Mouse (Mus musculus) lung, postnatal 0 days (tissue): ENCODE data around the gene Tex14.

ENCODE experiments used
- CTCF ChIP-seq: IDR thresholded peaks from 2 replicates; pipeline ENCODE4 v1.5.1; 2016; ENCODE audit warnings: antibody characterized with exemption, mild to moderate bottlenecking
- EP300 ChIP-seq: IDR thresholded peaks from 2 replicates; pipeline ENCODE4 v1.6.1; 2016; ENCODE audit warnings: antibody characterized with exemption, mild to moderate bottlenecking, control low read depth

- TF ChIP-seq CTCF = peak; percentile 16
- no peak for TF ChIP-seq EP300
Measured at GRCm38 (mm10) chr11:87436326-87437232, 31.7 kb downstream of the Tex14 start.
